Mouse (Mus musculus): ENCODE measurements around the gene Alox12b.

Gene Alox12b

GRCm38 (mm10) chr11:69123056-69123692, 33.6 kb upstream of the Alox12b start:
- peak; percentile 96 for DNase-seq (ENCODE audit: low read depth)

- peak; percentile 97 for DNase-seq (ENCODE audit: low read depth)
Measured at GRCm38 (mm10) chr11:69123693-69124497, 32.9 kb upstream of the Alox12b start.

GRCm38 (mm10) chr11:69124498-69124847, 32.3 kb upstream of the Alox12b start:
- no peak for DNase-seq (ENCODE audit: low read depth)

- peak; percentile 98 for DNase-seq (ENCODE audit: low read depth)
Measured at GRCm38 (mm10) chr11:69125041-69125851, 31.5 kb upstream of the Alox12b start.

GRCm38 (mm10) chr11:69125852-69125918, 31.1 kb upstream of the Alox12b start, which contains the start of gene Aloxe3:
Gene Aloxe3 (plus strand): TSS chr11:69125896.
- no peak for DNase-seq (ENCODE audit: low read depth)

GRCm38 (mm10) chr11:69125919-69126705, 30.7 kb upstream of the Alox12b start:
- no peak for DNase-seq (ENCODE audit: low read depth)

GRCm38 (mm10) chr11:69126706-69127095, 30.1 kb upstream of the Alox12b start:
- DNase-seq (ENCODE audit: low read depth) = no peak

GRCm38 (mm10) chr11:69128426-69129122, 28.2 kb upstream of the Alox12b start:
- no peak for DNase-seq (ENCODE audit: low read depth)

- no peak for DNase-seq (ENCODE audit: low read depth)
Measured at GRCm38 (mm10) chr11:69133566-69133922, 23.2 kb upstream of the Alox12b start.

- no peak for DNase-seq (ENCODE audit: low read depth)
Measured at GRCm38 (mm10) chr11:69133923-69134621, 22.7 kb upstream of the Alox12b start.

GRCm38 (mm10) chr11:69134622-69134968, 22.2 kb upstream of the Alox12b start:
- no peak for DNase-seq (ENCODE audit: low read depth)

- DNase-seq (ENCODE audit: low read depth) = no peak
Measured at GRCm38 (mm10) chr11:69135361-69135760, 21.4 kb upstream of the Alox12b start.

- DNase-seq (ENCODE audit: low read depth) = no peak
Measured at GRCm38 (mm10) chr11:69147546-69147945, 9.2 kb upstream of the Alox12b start.

GRCm38 (mm10) chr11:69148451-69148960, 8.3 kb upstream of the Alox12b start:
- DNase-seq (ENCODE audit: low read depth) = no peak

GRCm38 (mm10) chr11:69149728-69150127, 7.1 kb upstream of the Alox12b start:
- no peak for DNase-seq (ENCODE audit: low read depth)

GRCm38 (mm10) chr11:69150444-69150843, 6.3 kb upstream of the Alox12b start:
- DNase-seq (ENCODE audit: low read depth) = peak; percentile 59

- DNase-seq (ENCODE audit: low read depth) = no peak
Measured at GRCm38 (mm10) chr11:69151004-69151403, 5.8 kb upstream of the Alox12b start.

GRCm38 (mm10) chr11:69153831-69154230, 3.0 kb upstream of the Alox12b start:
- no peak for DNase-seq (ENCODE audit: low read depth)

- no peak for DNase-seq (ENCODE audit: low read depth)
Measured at GRCm38 (mm10) chr11:69155351-69155750, 1.4 kb upstream of the Alox12b start.

GRCm38 (mm10) chr11:69169313-69169712, 12.5 kb downstream of the Alox12b start:
- no peak for DNase-seq (ENCODE audit: low read depth)

GRCm38 (mm10) chr11:69171626-69172025, 14.8 kb downstream of the Alox12b start:
- DNase-seq (ENCODE audit: low read depth) = peak; percentile 49

Measured in 416B (cell line).